Mouse (Mus musculus): ENCODE measurements around the gene Ccdc50.

GRCm38 (mm10) chr16:27347521-27347920 lies 41.1 kb upstream of the Ccdc50 start:
- TF ChIP-seq CTCF (IDR thresholded peaks at IDR 0.05; ENCODE audit: low read depth), result no peak
- no peak for TF ChIP-seq EP300 (IDR thresholded peaks at IDR 0.05; ENCODE audit: low read depth)
